Mouse (Mus musculus) central nervous system, embryonic 11.5 days (tissue): ENCODE data around the gene Fxn. TPM values are rescaled to one million over a fixed set of nuclear protein-coding genes. Genes with fewer than 3 reads are reported as not detected.

ENCODE experiments used
- polyA plus RNA-seq: library from polyadenylated mRNA; depleted of rRNA; stranded (reverse); fragments of >200 nt; gene quantifications from 2 replicates; pipeline ENCODE4 v1.2.3, GENCODE M21; 2012; rRNA removed

The Fxn gene
- polyA plus RNA-seq: 18.9 and 27.5 TPM in 2 replicates

GRCm38 (mm10) chr19:24280601-24281228, at the start of gene Fxn:
Fxn (minus strand) TSS chr19:24280605.

GRCm38 (mm10) chr19:24224500-24225304, 55.7 kb downstream of the Fxn start, which contains the start of gene Tjp2:
Tjp2 (minus strand) TSS chr19:24225030.

Other genes starting within 250 kb of the Fxn start
- gene Fam189a2, start 249.6 kb downstream of the Fxn start, polyA plus RNA-seq: 5.9 and 7.2 TPM in 2 replicates
- 18.7 and 23.8 TPM in 2 replicates for gene Tjp2, start 55.6 kb downstream of the Fxn start, polyA plus RNA-seq
- 26.9 and 27.0 TPM in 2 replicates for gene Fam122a, start 196.8 kb upstream of the Fxn start, polyA plus RNA-seq